Mouse (Mus musculus): ENCODE results near the gene Tomm22. TPM values are rescaled to one million over a fixed set of nuclear protein-coding genes. Genes with fewer than 3 reads are reported as not detected.
"Not testable (repeated sequence)": the region's sequence is repeated elsewhere in the genome, so short reads cannot be mapped to it uniquely, and the experiment has no call there.

Gene Tomm22
- polyA plus RNA-seq, 1 experiment from 2014 or later, result 327 TPM

DNA sequence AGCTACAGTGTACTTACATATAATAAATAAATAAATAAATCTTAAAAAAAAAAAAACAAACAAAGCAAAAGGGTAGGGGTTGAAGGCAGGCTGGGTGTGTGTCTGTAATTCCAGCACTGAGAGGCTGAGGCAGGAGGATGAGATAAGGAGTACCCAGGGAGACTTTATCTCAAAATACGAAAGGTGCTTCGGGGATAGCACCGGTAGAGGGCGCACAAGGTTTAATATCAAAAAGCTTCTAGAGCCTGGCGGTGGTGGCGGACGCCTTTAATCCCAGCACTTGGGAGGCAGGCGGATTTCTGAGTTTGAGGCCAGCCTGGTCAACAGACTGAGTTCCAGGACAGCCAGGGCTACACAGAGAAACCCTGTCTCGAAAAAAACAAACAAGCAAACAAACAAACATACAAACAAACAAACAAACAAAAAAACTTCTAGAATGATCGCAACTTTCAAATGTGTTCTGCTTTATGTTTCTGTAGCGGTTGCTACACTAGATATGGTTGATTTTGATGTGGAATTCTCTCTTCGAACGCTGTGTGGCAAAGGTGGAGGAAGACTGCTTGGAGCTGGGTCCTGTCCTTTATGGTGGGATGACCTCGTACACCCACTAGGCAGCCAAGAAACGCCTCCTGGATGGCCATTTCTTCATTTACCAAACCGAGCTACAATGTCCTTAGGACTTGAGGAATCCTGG is 12.7 kb upstream of the Tomm22 start:
- no peaks in the 10 kb centered on the region for H3K9me3 ChIP-seq (ENCODE audit: control insufficient read depth, low read length)
- 4% methylated on average over 16 of the region's 16 CpGs for WGBS
- no peaks in the 10 kb centered on the region for H3K27me3 ChIP-seq (ENCODE audit: control insufficient read depth, insufficient read depth, low read length)
- H3K9ac ChIP-seq (ENCODE audit: low read length), result peak overlapping the region; percentile 90
- ATAC-seq (ENCODE audit: low FRiP score) (0 out of 2 replicates have a peak, but pooled peaks have one; percentile 12), DNase-seq (ENCODE audit: low spot score, missing footprints) (peak; percentile 98)
- 0 out of 2 replicates have a peak, but pooled peaks cover under 1% of the 10 kb centered on the region for H3K36me3 ChIP-seq (ENCODE audit: control insufficient read depth, insufficient read depth, low read length)
- peak overlapping the region; percentile 79 for H3K4me3 ChIP-seq (ENCODE audit: low read depth, low read length)
- H3K27ac ChIP-seq (ENCODE audit: low read depth, low read length), result peak overlapping the region; percentile 96
- peak overlapping the region; percentile 77 for H3K4me2 ChIP-seq
- peaks cover 5% of the 10 kb centered on the region; the same call in 1 of the 2 replicates for H3K4me1 ChIP-seq (ENCODE audit: control insufficient read depth, insufficient read depth, low read length)

DNA sequence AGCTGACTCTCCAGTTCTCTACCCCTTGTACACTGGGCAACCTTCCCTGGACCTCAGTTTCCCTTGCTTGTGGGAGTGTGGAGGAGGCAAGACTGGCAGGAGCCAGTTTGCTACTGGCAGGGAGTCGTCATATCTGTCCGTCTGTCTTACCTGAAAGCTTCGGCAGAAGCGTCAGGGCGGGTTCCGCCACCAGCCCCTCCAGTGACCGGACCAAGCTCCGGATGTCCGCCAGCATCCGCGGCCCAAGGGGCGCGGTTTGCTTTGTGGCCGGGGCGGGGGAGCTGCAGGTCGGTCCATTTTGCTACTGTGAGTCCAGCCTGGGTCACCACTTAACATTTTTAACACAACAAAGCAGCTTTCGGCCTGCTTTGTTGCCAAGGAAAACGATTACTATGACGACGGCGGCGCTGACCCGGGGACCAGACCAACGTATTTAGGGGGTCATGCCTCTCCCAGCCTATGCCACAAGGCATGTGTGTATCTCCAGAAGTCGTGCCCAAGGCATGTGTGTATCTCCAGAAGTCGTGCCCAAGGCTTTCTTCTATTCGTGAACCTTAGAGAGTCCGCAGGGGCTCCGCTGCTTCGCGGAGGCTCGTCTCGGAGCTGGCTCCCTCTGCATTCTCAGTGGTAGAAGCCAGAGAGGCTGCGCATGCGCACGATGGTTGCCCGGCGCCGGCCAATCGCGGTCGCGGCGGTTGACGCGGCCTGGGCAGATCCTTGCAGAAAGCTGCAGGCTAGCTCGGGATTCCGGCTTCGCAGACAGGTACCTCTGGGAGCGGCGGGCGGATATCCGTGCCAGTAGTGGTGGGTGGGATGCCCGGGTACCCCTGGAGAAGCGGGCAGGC is 11.9 kb upstream of the Tomm22 start, which contains the start of the genes Fam227a and Cby1:
Fam227a (minus strand) TSS at position 426 of the 845 bp plus-strand sequence.
Cby1 (plus strand) TSS at position 669 of the 845 bp plus-strand sequence.
- H3K27me3 ChIP-seq (ENCODE audit: control insufficient read depth, insufficient read depth, low read length), result no peaks in the 10 kb centered on the region
- peak within 1 kb of the TSS; percentile 77 for H3K4me2 ChIP-seq
- ATAC-seq (ENCODE audit: low FRiP score), result peak; percentile 89
- H3K4me3 ChIP-seq (ENCODE audit: low read depth, low read length), result peak within 1 kb of the TSS; percentile 79
- peak; percentile 100 for DNase-seq (ENCODE audit: low spot score, missing footprints)
- no peaks in the 10 kb centered on the region for H3K9me3 ChIP-seq (ENCODE audit: control insufficient read depth, low read length)
- 0 out of 2 replicates have a peak, but pooled peaks cover 4% of the 10 kb centered on the region for H3K36me3 ChIP-seq (ENCODE audit: control insufficient read depth, insufficient read depth, low read length)
- WGBS, result under 1% methylated on average over 55 of the region's 55 CpGs
- H3K27ac ChIP-seq (ENCODE audit: low read depth, low read length), result peak within 1 kb of the TSS; percentile 96
- peaks cover 5% of the 10 kb centered on the region; the same call in 1 of the 2 replicates for H3K4me1 ChIP-seq (ENCODE audit: control insufficient read depth, insufficient read depth, low read length)
- peak within 1 kb of the TSS; percentile 90 for H3K9ac ChIP-seq (ENCODE audit: low read length)

DNA sequence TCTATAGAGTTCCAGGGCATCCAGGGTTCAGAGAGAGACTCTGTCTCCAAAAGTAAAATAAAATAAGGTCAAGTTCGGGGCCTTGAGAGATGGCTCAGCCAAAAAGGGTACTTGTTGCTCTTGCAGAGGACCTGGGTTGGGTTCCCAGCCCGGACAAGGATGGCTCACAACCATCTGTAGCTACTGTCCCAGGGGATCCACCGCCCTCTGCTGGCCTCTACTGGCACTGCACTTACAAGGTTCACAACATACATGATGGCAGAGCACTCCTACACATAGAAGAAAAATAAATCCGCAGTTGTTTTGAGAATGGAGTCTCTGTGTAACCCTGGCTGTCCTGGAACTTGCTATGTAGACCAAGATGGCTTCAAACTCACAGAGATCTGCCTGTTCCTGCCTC is 8.8 kb upstream of the Tomm22 start:
- peaks cover 5% of the 10 kb centered on the region; the same call in 1 of the 2 replicates for H3K4me1 ChIP-seq (ENCODE audit: control insufficient read depth, insufficient read depth, low read length)
- no peak overlapping the region for H3K9ac ChIP-seq (ENCODE audit: low read length)
- H3K9me3 ChIP-seq (ENCODE audit: control insufficient read depth, low read length), result no peaks in the 10 kb centered on the region
- no peak overlapping the region for H3K27ac ChIP-seq (ENCODE audit: low read depth, low read length)
- DNase-seq (ENCODE audit: low spot score, missing footprints), result no peak
- H3K27me3 ChIP-seq (ENCODE audit: control insufficient read depth, insufficient read depth, low read length), result no peaks in the 10 kb centered on the region
- H3K4me3 ChIP-seq (ENCODE audit: low read depth, low read length), result no peak overlapping the region
- H3K36me3 ChIP-seq (ENCODE audit: control insufficient read depth, insufficient read depth, low read length), result peaks cover 4% of the 10 kb centered on the region; the same call in 1 of the 2 replicates
- no peak for ATAC-seq (ENCODE audit: low FRiP score)
- H3K4me2 ChIP-seq, result no peak overlapping the region
- 72% methylated on average over 4 of the region's 4 CpGs for WGBS

DNA sequence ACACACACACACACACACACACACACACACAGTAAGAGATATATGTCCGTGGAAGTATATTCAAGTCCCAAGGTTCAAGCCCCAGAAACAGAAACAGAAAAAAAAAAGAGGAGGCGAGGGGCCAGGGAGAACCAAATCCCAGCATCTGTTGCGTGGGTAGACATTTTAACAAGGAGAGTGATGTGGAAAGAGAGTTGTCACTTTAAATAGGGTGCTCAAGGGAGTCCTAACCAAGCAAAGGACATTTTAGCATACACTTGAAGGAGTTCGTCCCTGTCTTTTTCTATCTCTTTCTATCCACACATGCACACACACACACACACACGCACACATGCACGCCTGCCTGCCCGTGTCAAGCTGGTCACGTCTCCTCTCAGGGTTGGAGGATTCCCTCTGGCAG is 6.0 kb upstream of the Tomm22 start:
- Histone ChIP-seq H3K27me3 (ENCODE audit: control insufficient read depth, insufficient read depth, low read length) (no peaks in the 10 kb centered on the region), H3K9ac (ENCODE audit: low read length) (no peak overlapping the region), H3K4me2 (no peak overlapping the region), H3K4me1 (ENCODE audit: control insufficient read depth, insufficient read depth, low read length) (peaks cover 3% of the 10 kb centered on the region; the same call in 1 of the 2 replicates), H3K9me3 (ENCODE audit: control insufficient read depth, low read length) (no peaks in the 10 kb centered on the region), H3K27ac (ENCODE audit: low read depth, low read length) (no peak overlapping the region), H3K36me3 (ENCODE audit: control insufficient read depth, insufficient read depth, low read length) (peaks cover 8% of the 10 kb centered on the region; the same call in 1 of the 2 replicates), H3K4me3 (ENCODE audit: low read depth, low read length) (no peak overlapping the region)
- ATAC-seq (ENCODE audit: low FRiP score) (no peak), DNase-seq (ENCODE audit: low spot score, missing footprints) (no peak)
- 91% methylated on average over 8 of the region's 8 CpGs for WGBS

DNA sequence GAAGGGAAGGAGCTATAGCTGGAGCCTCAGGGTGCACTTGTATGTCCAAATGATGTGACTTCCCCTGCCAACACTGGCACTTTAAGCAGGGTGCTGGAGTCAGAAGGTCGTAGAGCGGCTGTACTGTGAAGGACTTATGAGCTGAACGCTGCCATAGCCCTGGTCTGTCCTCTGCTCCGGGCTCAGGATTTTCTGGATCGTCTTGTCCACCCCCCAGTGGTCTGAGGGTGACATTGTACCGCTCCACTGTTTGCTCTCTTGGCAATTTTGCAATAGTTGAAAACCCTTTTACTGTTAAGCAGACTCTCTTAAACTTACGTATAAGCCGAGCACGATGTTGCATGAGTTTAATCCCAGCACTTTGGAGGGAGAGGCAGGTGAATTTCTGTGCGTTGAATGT is 1.5 kb upstream of the Tomm22 start:
- Histone ChIP-seq H3K4me1 (ENCODE audit: control insufficient read depth, insufficient read depth, low read length) (peaks cover 5% of the 10 kb centered on the region), H3K36me3 (ENCODE audit: control insufficient read depth, insufficient read depth, low read length) (peaks cover 6% of the 10 kb centered on the region; the same call in 1 of the 2 replicates), H3K9ac (ENCODE audit: low read length) (no peak overlapping the region), H3K27ac (ENCODE audit: low read depth, low read length) (no peak overlapping the region), H3K4me2 (no peak overlapping the region), H3K4me3 (ENCODE audit: low read depth, low read length) (no peak overlapping the region), H3K27me3 (ENCODE audit: control insufficient read depth, insufficient read depth, low read length) (no peaks in the 10 kb centered on the region), H3K9me3 (ENCODE audit: control insufficient read depth, low read length) (no peaks in the 10 kb centered on the region)
- DNase-seq (ENCODE audit: low spot score, missing footprints) (no peak), ATAC-seq (ENCODE audit: low FRiP score) (no peak)
- 75% methylated on average over 10 of the region's 10 CpGs for WGBS

DNA sequence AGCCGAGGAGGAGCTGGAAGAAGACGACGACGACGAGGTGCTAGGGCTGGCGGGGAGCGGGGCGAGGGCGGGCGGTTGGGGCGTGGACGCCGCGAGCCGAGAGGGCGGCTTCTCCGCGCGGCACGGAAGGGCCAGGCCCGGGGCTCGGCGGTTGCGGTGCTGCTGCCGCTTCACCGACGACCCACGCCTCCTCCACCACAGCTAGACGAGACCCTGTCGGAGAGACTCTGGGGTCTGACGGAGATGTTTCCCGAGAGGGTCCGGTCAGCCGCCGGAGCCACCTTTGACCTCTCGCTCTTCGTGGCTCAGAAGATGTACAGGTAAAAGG is 275 bp downstream of the Tomm22 start:
- ATAC-seq (ENCODE audit: low FRiP score) (peak; percentile 68), DNase-seq (ENCODE audit: low spot score, missing footprints) (no peak)
- 0 out of 2 replicates have a peak overlapping the region, but pooled peaks have one; percentile 41 for H3K27ac ChIP-seq (ENCODE audit: low read depth, low read length)

DNA sequence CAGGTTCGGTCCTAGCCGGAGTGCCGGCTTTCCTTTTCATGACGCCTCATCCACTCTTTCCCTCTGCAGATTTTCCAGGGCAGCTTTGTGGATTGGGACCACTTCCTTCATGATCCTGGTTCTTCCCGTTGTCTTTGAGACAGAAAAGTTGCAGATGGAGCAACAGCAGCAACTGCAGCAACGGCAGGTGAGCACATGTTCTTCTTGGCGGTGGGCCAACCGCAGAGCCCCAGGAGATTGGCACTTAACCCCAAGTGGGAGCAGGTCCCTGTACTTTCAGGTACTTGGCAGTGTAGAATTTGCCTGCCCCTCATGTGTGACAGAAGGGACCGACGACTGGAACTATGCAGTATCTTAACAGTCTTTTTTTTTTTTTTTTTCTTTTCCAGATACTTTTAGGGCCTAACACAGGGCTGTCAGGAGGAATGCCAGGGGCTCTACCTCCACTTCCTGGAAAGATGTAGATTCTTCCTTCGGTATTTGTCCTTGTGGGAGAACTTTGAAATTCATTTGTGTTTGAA is 1.2 kb downstream of the Tomm22 start:
- H3K4me1 ChIP-seq (ENCODE audit: control insufficient read depth, insufficient read depth, low read length); ATAC-seq (ENCODE audit: low FRiP score); H3K27me3 ChIP-seq (ENCODE audit: control insufficient read depth, insufficient read depth, low read length); H3K9me3 ChIP-seq (ENCODE audit: control insufficient read depth, low read length); H3K27ac ChIP-seq (ENCODE audit: low read depth, low read length); DNase-seq (ENCODE audit: low spot score, missing footprints); H3K9ac ChIP-seq (ENCODE audit: low read length): not testable (repeated sequence)
- H3K4me3 ChIP-seq (ENCODE audit: low read depth, low read length), result peak overlapping the region; percentile 93; the same call in 1 of the 2 replicates
- WGBS, result 93% methylated on average over 11 of the region's 11 CpGs
- peak overlapping the region; percentile 68; the same call in 1 of the 2 replicates for H3K4me2 ChIP-seq
- peaks cover 17% of the 10 kb centered on the region; the same call in 1 of the 2 replicates for H3K36me3 ChIP-seq (ENCODE audit: control insufficient read depth, insufficient read depth, low read length)

More for the DNA sequence above, 275 bp downstream of the Tomm22 start:
- H3K4me1 ChIP-seq (ENCODE audit: control insufficient read depth, insufficient read depth, low read length), result peaks cover 5% of the 10 kb centered on the region
- H3K27me3 ChIP-seq (ENCODE audit: control insufficient read depth, insufficient read depth, low read length), result no peaks in the 10 kb centered on the region
- WGBS, result under 1% methylated on average over 36 of the region's 37 CpGs
- H3K9ac ChIP-seq (ENCODE audit: low read length), result peak overlapping the region; percentile 82
- H3K4me3 ChIP-seq (ENCODE audit: low read depth, low read length), result peak overlapping the region; percentile 93
- H3K4me2 ChIP-seq, result peak overlapping the region; percentile 68
- peaks cover 17% of the 10 kb centered on the region; the same call in 1 of the 2 replicates for H3K36me3 ChIP-seq (ENCODE audit: control insufficient read depth, insufficient read depth, low read length)
- no peaks in the 10 kb centered on the region for H3K9me3 ChIP-seq (ENCODE audit: control insufficient read depth, low read length)

GRCm38 (mm10) chr15:79677936-79678335 is 7.3 kb downstream of the Tomm22 start:
- no peak overlapping the region for H3K27ac ChIP-seq (ENCODE audit: low read depth, low read length)
- H3K4me3 ChIP-seq (ENCODE audit: low read depth, low read length), result no peak overlapping the region
- no peak for ATAC-seq (ENCODE audit: low FRiP score)
- peaks cover 13% of the 10 kb centered on the region; the same call in 1 of the 2 replicates for H3K36me3 ChIP-seq (ENCODE audit: control insufficient read depth, insufficient read depth, low read length)
- no peaks in the 10 kb centered on the region for H3K9me3 ChIP-seq (ENCODE audit: control insufficient read depth, low read length)
- 91% methylated on average over 2 of the region's 2 CpGs for WGBS
- no peak for DNase-seq (ENCODE audit: low spot score, missing footprints)
- H3K27me3 ChIP-seq (ENCODE audit: control insufficient read depth, insufficient read depth, low read length), result no peaks in the 10 kb centered on the region
- no peak overlapping the region for H3K4me2 ChIP-seq
- H3K4me1 ChIP-seq (ENCODE audit: control insufficient read depth, insufficient read depth, low read length), result no peaks in the 10 kb centered on the region
- H3K9ac ChIP-seq (ENCODE audit: low read length), result no peak overlapping the region
